Mouse (Mus musculus) MEL (cell line): Measurements from ENCODE around the gene Prdx6. TPM values are rescaled to one million over a fixed set of nuclear protein-coding genes. Genes with fewer than 3 reads are reported as not detected.
A peak's percentile ranks its signal among the peaks of the same experiment; 100 is the strongest.

ENCODE experiments used
- DNase-seq: peaks from one replicate; pipeline ENCODE4 v3.0.0; 2011; ENCODE audit warnings: low read depth, low spot score
- H3K27ac ChIP-seq: 2 replicates; pipeline ENCODE4 v1.5.1; 2012; ENCODE audit warnings: low read depth, mild to moderate bottlenecking, control low read depth, low read length, moderate library complexity; ENCODE audit not compliant: control insufficient read depth
- H3K27me3 ChIP-seq, 2 experiments: fragments of 150-350 bp in 1 of 2; sonication (generic) in 1 of 2; 2 replicates each; pipeline ENCODE4 v1.6.1; 2012; ENCODE audit warnings: low read length in 2 of 2, mild to moderate bottlenecking in 2 of 2, improper control_type of control experiment in 1 of 2, moderate library complexity in 1 of 2; ENCODE audit not compliant: insufficient read depth in 2 of 2, control insufficient read depth in 1 of 2
- H3K36me3 ChIP-seq, 2 experiments: 2 replicates each; pipeline ENCODE4 v1.6.1; 2012 to 2014; ENCODE audit warnings: low read length in 2 of 2, improper control_type of control experiment in 1 of 2, inconsistent platforms in 1 of 2, mild to moderate bottlenecking in 1 of 2; ENCODE audit not compliant: insufficient read depth in 2 of 2, control insufficient read depth in 1 of 2
- H3K4me1 ChIP-seq, 2 experiments: fragments of 150-350 bp in 1 of 2; sonication (generic) in 1 of 2; 2 replicates each; pipeline ENCODE4 v1.6.1; 2012; ENCODE audit warnings: low read length in 2 of 2, improper control_type of control experiment in 1 of 2, mild to moderate bottlenecking in 1 of 2; ENCODE audit not compliant: insufficient read depth in 2 of 2, control insufficient read depth in 1 of 2
- H3K4me3 ChIP-seq, 2 experiments: fragments of 150-350 bp in 1 of 2; sonication (generic) in 1 of 2; 2 replicates each; pipeline ENCODE4 v1.5.1; 2012; ENCODE audit warnings: low read depth in 2 of 2, low read length in 2 of 2, mild to moderate bottlenecking in 2 of 2, moderate library complexity in 2 of 2, control low read depth in 1 of 2, improper control_type of control experiment in 1 of 2; ENCODE audit not compliant: control insufficient read depth in 1 of 2, insufficient read depth in 1 of 2
- H3K79me2 ChIP-seq: 2 replicates; pipeline ENCODE4 v1.6.1; 2012; ENCODE audit warnings: mild to moderate bottlenecking, low read length, moderate library complexity; ENCODE audit not compliant: control insufficient read depth, poor library complexity, insufficient read depth
- H3K9ac ChIP-seq: 2 replicates; pipeline ENCODE4 v1.6.1; 2012; ENCODE audit warnings: low read depth, mild to moderate bottlenecking, control low read depth, low read length, moderate library complexity; ENCODE audit not compliant: control insufficient read depth, poor library complexity, severe bottlenecking
- H3K9me3 ChIP-seq: fragments of 150-350 bp; sonication (generic); replicated peaks from 2 replicates; pipeline ENCODE4 v1.6.1; 2012; ENCODE audit warnings: mild to moderate bottlenecking, low read length, improper control_type of control experiment, moderate library complexity; ENCODE audit not compliant: insufficient read depth
- BHLHE40 ChIP-seq: IDR thresholded peaks from 2 replicates; pipeline ENCODE4 v1.6.1; 2012; ENCODE audit warnings: low read depth, mild to moderate bottlenecking, inconsistent platforms, low read length, improper control_type of control experiment, borderline replicate concordance
- CHD1 ChIP-seq: IDR thresholded peaks from 2 replicates; pipeline ENCODE4 v1.6.1; 2012; ENCODE audit warnings: low read depth, mild to moderate bottlenecking, inconsistent platforms, low read length, improper control_type of control experiment
- KAT2A ChIP-seq: conservative IDR thresholded peaks from 2 replicates; pipeline ENCODE4 v1.6.1; 2012; ENCODE audit warnings: low read depth, low read length, improper control_type of control experiment, inconsistent platforms
- MYC ChIP-seq: IDR thresholded peaks from 2 replicates; pipeline ENCODE4 v1.6.1; 2011; ENCODE audit warnings: low read depth, mild to moderate bottlenecking, low read length, improper control_type of control experiment, moderate library complexity
- TBP ChIP-seq: IDR thresholded peaks from 2 replicates; pipeline ENCODE4 v1.8.0; 2011; ENCODE audit warnings: low read depth, low read length, improper control_type of control experiment
- polyA plus RNA-seq, 2 experiments: library from polyadenylated mRNA; stranded (reverse) in 1 of 2; unstranded in 1 of 2; fragments of >175 nt in 1 of 2; fragments of >200 nt in 1 of 2; gene quantifications; 2 replicates each; pipeline versions ENCODE4 v1.2.1 to v1.2.4; 2012; ENCODE audit warnings: low replicate concordance in 2 of 2, low read depth in 1 of 2; ENCODE audit not compliant: insufficient read length in 2 of 2, insufficient read depth in 1 of 2, missing spikeins in 1 of 2
- total RNA-seq: library from RNA; depleted of rRNA; stranded (reverse); fragments of 300-350 nt; gene quantifications from 2 replicates; pipeline ENCODE4 v1.2.3, GENCODE M21; 2012; rRNA removed

Gene Prdx6
- total and polyA plus RNA-seq, 3 experiments = 155 to 300 TPM; not detected in 1

- Histone ChIP-seq H3K4me3 (no peak overlapping the region; a peak in 1 of 4 replicates), H3K79me2 (no peaks in the 10 kb centered on the region), H3K27me3 (no peaks in the 10 kb centered on the region), H3K36me3 (no peaks in the 10 kb centered on the region), H3K9ac (no peak overlapping the region), H3K4me1 (no peaks in the 10 kb centered on the region), H3K9me3 (no peaks in the 10 kb centered on the region), H3K27ac (no peak overlapping the region)
- TF ChIP-seq TBP = 0 out of 2 replicates have a peak, but pooled peaks have one; percentile 37
- TF ChIP-seq BHLHE40 = no peak
- no peak for TF ChIP-seq MYC
- no peak for TF ChIP-seq CHD1
- no peak for TF ChIP-seq KAT2A
- peak; percentile 61 for DNase-seq
Measured at GRCm38 (mm10) chr1:161190253-161190910, 60.6 kb downstream of the Prdx6 start.

Other genes with a start within 250 kb of the Prdx6 start
- gene Zbtb37, start 216.4 kb downstream of the Prdx6 start, total RNA-seq = 5.2 and 5.7 TPM in 2 replicates
- 1 to 10 TPM in 1 of 2 experiments, not detected in 1; 4.2 TPM for gene Zbtb37, start 216.4 kb downstream of the Prdx6 start, polyA plus RNA-seq
- gene Dars2, start 180.6 kb downstream of the Prdx6 start, total RNA-seq = 53.1 and 66.2 TPM in 2 replicates
- gene Dars2, start 180.6 kb downstream of the Prdx6 start, polyA plus RNA-seq = 10 to 100 TPM in 1 of 2 experiments, not detected in 1; 83.6 TPM
- 6.2 and 6.3 TPM in 2 replicates for gene Cenpl, start 180.5 kb downstream of the Prdx6 start, total RNA-seq
- 10 to 100 TPM in 1 of 2 experiments, not detected in 1; 16.9 TPM for gene Cenpl, start 180.5 kb downstream of the Prdx6 start, polyA plus RNA-seq
- gene Klhl20, start 119.7 kb downstream of the Prdx6 start, total RNA-seq = 3.6 and 3.7 TPM in 2 replicates
- gene Klhl20, start 119.7 kb downstream of the Prdx6 start, polyA plus RNA-seq = 1 to 10 TPM in 1 of 2 experiments, not detected in 1; 7.8 TPM
- not detected in 2 replicates for gene Ankrd45, start 108.5 kb downstream of the Prdx6 start, total RNA-seq
- not detected for gene Ankrd45, start 108.5 kb downstream of the Prdx6 start, polyA plus RNA-seq
- gene Tex50, start 91.9 kb downstream of the Prdx6 start, total RNA-seq = not detected in 2 replicates
- not detected for gene Tex50, start 91.9 kb downstream of the Prdx6 start, polyA plus RNA-seq
- gene Tnfsf4, start 144.2 kb upstream of the Prdx6 start, total RNA-seq = not detected in 2 replicates
- gene Tnfsf4, start 144.2 kb upstream of the Prdx6 start, polyA plus RNA-seq = not detected
- gene Tnfsf18, start 243.4 kb upstream of the Prdx6 start, total RNA-seq = not detected in 2 replicates
- gene Tnfsf18, start 243.4 kb upstream of the Prdx6 start, polyA plus RNA-seq = not detected